Mouse (Mus musculus) embryo, embryonic 9.5 days (tissue): Measurements from ENCODE around the gene Krt86.

Experiments used
- DNase-seq: peaks from one replicate; pipeline ENCODE4 v3.0.0-alpha.2; 2017; ENCODE audit errors: extremely low spot score

Krt86 gene

DNA sequence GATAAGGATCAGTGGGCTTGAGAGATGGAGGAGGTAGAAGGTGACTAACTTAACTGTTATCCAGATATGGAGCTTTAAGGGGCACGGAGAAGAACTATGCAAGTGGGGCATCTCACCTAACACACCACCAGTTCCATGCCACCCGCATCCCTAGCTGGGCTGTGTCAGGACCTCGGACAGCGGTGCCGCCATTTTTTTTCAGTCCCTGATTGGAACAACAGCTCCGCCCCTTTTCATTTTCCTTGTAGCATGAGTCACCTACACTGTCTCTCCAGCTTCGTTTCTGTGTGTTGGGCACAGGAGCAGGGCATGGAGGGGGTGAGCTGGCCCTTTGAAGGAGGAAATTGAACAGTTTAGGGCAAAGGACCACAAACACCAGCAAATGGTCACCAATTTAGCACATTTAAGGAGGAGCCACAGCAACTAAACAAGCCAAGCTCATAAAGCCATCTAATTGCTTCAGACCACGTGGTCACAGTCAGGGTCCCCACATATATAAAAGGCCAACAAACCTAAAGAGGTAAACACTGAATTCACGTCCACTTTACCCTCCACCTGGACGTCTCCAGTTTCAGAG lies at the start of gene Krt86:
TSS of gene Krt86 (plus strand) at position 527 of the 577 bp plus-strand sequence.
- peak; percentile 59 for DNase-seq

DNA sequence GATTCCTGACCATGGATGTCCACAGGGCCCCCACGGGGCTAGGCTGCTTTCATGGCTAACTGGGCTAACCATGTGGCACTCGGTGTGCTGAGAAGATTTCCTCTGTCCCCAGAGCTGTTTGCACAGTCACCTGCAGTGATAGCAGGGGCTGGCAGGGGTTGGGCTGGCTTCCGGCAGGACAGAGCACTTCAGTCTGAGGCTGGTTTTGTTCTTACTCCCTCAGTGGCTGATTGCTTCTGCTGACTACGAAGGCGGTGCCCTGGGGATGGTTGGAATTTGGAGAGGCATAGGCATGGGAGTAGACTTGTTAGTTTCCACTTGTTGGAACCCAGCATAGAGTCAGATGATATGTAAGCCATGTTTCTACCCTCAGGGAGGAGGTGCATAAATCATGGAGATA lies 48.4 kb upstream of the Krt86 start:
- no peak for DNase-seq

DNA sequence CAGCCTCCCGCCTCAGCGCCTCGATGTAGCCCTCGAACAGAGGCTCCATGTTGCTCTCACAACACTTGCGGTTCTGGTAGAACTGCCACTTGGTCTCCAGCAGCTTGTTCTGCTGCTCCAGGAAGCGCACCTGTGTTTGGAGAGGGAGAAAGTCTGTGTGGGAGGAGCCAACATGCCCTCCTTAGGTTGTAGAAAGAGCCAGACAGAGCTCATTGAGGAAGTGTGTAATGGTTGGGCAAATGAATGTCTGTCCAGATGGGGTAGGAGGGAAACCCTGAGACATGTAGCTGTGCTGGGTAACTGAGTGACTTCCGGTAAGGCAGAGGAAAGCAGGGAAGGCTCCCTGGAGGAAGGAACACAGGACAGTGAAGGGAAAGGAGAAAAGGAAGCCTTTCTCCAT lies 36.7 kb upstream of the Krt86 start:
- no peak for DNase-seq

DNA sequence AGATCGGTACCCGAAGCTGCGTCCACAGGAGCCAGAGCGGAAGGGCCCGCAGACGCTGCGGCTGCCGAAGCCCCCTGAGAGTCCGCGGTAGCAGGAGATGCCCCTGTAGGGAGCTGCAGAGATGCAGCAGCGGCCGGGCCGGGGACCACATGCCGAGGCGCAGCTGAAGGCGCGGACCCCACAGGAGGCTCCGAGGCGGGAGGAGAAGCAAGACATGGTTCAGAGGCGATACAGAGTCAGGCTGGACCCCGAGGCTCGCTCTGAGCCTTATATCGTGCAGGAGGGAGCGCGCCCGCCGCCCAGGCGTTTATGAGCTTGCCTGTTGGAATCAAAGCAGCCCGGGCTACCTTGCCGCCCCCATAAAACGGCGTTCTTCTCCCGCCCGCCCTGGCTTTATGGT lies 34.7 kb upstream of the Krt86 start, which contains the start of gene Krt87:
TSS of gene Krt87 (minus strand) at position 250 of the 400 bp plus-strand sequence.
- peak; percentile 26 for DNase-seq

DNA sequence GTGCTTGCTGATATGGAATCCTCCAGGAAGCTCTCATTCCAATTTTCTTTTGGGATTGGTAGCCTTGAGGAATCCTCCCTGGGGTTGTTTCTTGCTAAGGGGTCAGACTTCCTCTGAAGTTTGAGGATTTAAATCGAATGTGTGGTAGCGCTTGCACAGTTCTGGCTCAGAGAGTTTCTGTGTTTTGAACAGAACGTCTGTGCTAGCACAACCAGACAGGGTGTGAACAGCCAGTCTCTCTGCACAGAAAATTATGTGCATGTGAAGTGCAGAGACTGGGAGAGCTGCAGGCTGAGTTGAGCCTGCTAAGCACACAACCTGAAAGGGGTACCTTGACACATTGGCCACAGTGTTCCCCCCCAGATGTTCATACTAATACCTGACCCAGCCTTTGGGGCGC lies 32.4 kb upstream of the Krt86 start:
- no peak for DNase-seq

DNA sequence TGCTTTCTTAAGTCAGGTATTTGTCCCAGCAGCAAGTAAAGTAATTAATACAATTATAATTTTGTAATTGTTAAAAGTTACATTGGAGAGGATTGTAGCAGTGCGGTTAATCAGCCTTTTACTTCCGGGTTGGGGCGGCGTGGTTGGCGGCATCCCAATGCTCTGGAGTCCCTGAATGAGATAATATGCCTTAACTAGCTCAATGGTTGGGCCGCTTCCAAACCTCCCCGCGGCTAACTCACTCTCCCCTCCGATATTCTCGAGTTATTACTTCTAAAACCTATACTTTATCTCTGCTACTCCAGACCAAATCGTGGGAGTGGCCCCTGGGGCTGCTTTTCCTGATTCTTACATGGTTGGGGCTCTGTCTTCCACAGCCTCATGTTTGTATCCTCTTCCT lies 26.7 kb upstream of the Krt86 start:
- no peak for DNase-seq

DNA sequence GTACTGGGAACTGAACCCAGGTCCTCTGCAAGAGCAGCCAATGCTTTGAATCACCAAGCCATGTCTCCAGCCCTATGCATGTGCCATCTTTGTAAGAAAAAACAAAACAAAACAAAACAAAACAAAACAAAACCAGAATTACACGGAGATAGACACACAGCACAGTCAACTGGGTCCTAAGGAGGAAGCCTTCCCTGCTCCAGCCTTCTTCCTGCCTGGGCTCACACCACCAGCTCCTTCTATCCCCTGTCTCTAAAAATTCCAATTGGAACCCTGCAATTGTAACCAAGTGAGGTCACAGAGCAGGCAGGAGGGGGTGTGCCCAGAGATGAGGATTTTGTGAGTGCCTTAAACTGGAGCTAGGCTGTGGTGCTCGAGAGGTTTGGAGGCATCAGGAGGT lies 25.8 kb upstream of the Krt86 start, which contains the start of gene Krt88:
TSS of gene Krt88 (plus strand) at position 301 of the 400 bp plus-strand sequence.
- no peak for DNase-seq

DNA sequence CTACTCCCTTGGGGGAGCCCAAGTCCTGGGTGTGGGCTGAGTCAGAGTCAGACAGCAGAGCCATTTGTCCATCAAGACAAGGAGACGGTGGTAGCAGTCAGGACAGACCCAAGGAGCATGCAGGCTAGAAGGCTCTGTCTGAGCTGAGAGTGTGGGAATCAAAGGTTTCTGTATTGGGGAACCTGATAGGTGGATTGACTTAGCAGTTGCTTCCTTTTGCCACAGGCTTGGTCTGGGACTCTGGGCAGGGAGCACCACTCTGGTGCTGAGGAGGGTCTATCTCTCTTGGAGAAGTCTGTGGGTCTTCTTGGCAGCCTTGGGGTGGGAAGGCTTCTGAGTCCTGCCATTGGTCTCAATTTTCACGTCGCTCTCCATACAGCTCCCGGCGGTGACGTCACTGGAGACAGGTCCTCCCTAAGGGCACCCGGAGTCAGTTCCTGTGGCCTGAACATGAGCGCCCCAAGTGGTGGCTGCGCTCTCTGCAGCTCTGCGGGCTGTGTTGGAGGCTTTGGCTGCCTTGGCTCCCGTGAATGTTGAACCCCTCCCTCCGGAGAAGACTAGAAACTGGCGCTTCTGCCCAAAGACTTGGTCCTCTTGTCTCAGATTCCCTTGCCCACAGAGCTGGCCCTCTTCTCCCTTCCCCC lies 20.1 kb upstream of the Krt86 start:
- peak; percentile 80 for DNase-seq

DNA sequence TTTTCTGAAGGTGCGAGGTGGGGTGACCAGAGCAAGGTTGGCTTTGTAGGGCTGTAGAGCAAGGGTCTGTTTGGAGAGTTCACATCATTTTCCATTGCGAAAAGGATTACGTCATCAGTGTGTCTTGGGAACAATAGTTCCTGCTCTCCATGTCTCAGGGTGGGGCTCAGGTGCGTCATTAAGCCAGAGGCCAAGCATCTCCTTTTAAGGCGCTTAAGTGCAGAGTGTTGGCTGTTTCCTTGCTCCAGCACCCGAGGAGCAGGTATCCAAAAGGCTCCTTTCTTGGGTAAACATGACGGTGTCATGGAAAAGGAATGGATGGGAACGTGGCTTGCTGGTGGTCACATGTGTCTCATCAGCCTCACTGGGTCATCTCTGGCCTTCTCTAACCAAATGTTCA lies 18.5 kb upstream of the Krt86 start:
- no peak for DNase-seq

DNA sequence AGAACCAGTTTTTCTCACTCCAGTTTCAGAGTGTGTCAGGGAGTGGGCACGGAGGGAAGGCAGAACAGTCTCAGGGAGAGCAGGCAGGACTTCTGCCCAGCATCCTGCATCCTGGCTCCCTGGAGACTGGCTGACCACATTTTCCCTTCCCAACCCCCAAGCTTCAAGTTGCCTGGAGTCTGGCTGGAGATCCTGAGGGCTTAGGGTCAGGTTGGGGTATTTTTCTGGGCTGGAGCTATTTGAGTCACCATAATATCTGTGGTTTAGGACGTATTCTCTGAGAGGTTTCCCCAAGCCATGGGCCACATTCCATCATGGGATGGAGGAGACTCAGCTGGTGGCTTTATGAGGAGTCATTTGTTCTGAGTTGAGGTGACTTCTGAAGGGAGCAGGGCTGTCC lies 18.0 kb upstream of the Krt86 start:
- no peak for DNase-seq

DNA sequence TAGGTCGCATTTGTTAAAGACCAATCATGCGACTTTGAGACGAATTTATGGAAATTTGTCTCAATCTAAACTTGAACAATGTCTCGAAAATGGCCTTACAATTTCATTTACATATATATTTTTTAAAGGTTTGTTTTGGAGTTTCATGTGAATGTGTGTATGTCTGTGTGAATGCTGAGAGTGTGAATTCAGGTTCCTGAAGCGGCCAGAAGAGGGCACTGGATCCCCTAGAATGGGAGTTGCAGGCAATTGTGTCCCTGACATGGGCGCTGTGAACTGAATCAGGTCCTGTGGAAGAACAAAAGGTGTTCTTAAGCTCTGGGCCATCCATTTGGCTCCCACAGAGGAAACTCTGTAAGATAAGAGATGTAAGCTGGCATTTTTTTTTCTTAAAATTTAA lies 17.4 kb upstream of the Krt86 start:
- DNase-seq, result no peak

DNA sequence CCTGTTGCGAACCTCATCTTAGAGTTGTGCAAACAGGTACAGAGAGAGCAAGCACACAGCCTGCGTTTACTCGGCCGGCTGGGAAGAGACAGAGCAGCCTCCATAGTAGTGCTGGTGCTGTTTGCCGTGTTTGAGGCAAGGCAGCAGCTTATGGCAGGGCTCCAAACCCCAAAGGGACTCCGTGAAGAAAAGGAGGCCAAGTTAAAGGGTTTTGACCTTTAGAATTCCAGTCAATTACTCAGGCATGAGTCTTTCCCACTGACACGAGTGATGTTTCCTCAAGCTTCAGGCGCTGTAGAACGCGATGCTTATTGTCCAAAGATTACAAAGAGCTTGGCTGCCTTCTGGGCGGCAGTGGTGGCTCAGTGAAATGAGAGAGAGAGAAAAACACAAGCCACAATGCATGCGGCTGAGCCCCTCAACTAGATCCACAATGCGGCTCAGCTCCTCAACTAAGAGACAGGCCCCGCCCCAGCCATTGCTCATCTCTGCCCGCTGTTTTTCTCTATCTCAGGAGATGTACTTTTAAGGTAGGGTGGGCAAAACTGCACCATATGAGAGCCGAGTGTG lies 14.8 kb upstream of the Krt86 start:
- no peak for DNase-seq

DNA sequence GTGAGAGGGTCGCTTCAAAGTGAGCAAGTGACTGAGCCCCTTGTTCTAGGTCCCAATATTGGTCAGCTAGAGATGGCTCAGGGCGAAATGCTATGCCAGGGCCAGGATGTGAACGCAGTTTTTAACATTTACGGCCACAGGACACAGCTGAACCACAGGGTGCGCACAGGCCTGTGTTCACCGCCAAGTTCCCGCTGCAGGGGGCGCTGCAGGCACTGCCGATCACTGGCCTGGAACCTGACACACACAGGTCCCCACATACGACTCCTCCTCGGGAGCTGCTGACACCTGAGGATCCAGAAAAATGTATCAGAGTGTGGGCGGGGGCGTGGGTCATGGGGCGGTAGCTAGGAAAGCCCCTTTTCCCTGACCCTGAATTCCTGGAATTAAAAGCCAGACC lies 14.0 kb upstream of the Krt86 start:
- DNase-seq, result no peak

DNA sequence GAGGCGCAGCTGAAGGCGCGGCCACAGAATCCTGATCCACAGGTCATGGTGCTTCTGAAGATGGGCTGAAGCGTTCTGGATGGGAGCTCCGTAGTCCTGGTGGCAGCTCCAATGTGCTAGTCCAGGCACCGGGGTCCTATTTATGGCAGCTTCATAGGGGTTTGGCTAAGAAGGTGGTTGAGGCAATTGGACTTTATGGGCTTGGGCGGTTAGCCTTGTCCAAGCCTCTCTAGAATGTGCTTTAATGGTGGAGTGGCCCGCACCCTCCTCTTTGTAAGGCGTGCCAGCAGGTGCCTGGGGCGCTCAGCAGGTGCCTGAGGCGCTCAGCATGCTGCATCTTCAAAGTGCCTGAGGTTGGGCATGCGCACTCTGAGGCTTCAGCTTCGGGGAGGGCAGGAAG lies 9.6 kb upstream of the Krt86 start, which contains the start of gene Krt81:
TSS of gene Krt81 (minus strand) at position 101 of the 400 bp plus-strand sequence.
- no peak for DNase-seq

DNA sequence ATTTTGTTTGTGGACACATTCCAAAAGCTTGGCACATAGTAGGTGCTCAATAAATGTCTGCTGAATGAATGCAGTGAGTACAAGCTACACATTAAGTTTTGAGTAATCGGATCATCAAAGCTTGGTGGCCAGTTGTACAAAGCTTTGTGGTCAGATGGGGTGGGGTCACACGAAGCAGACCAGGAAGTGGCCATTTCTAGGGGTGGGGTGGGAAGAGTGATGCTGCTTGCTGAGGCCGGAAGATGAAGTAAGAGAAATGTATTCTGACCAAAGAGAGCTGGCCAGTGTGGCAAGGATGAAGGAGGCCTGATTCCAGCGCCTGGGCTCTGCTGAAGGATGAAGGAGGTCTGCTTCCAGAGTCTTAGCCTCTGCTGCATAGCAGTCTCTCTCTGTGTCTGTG lies 4.2 kb upstream of the Krt86 start:
- no peak for DNase-seq

DNA sequence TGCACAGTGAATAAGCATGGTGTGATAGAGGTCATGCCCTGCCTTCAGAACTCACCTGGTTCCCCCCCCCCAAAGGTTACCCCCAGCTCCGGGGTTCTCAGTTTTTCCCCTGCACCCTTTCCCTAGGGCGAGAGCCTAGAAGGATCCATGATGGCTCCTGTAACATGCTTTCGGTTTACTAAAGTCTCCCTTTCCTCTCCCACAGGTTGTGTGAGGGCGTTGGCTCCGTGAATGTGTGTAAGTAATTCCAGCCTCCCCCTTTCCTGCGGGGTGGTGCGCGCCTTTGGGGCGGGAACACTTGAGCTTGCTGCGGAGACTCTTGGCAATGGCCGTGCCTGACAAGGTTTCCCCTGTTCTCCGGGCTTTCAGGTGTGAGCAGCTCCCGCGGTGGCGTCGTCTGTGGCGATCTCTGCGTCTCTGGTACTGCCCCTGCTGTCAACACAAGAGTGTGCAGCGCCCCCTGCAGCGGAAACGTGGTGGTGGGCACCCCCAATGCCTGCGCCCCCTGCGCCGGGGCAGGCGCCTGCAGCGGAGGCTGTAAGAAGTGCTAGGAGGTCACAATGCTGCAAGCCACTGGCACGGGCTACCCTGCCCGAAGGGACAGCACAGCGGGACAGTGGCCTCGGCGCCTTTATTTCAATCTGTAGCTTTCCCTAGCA lies 5.9 kb downstream of the Krt86 start:
- DNase-seq, result peak; percentile 75

DNA sequence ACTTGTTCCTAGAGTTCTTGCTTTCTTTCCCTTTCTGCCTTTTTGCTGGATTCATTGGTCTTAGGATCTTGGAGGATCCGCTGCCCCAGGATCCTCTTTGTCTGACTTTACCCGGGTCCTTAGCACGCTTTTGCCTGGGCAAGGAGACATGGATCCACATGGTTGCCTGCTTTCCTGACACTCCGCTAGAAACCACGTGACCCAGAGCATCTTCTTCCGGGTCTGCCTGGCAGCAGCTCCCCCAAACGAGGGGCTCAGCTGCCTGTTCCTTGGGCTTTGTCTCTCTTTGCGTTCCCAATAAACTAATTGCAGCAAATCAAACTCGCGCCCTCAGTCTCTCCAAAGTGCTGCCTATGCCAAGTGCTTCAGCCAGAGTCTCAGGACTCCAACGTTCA lies 6.4 kb downstream of the Krt86 start:
- peak; percentile 20 for DNase-seq

DNA sequence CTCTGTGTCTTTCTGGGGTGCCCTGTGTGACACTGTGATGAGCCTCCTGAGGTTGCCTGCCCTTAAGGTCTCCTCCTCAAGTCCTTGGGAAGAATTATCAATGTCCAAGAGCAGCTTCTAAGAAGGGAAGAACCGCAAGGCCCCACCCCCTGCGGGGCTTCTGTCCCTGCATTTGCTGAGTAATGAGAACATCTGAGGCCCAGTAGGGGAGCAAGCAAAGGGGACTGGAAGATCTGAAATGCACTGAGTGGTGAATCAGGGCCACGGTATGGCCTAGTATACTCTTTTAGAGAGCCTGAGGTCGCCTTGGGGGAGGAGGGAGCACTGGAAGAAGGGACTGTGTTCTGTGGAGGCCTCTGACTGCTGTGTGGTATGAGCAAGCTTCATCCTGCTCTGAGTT lies 8.8 kb downstream of the Krt86 start:
- DNase-seq, result no peak

DNA sequence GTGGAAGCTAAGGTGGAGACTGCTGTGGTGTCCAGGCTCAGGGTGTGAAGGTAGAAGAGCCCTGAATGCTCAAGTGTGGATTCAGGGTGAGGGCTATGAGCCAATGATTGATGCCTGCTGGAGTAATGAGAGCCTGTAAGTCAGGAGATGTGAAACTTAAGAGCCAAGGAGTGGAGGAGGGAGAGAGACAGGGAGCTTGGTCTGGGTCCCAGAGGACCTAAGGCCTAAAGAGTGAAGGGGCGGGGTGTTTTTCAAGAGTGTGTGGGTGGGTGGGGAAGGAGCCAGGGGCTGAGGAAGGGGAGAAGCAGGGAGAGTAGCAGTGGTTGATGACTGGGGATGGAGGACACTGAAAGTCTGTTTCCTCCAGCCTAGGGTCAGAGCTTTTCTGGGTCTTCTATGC lies 10.4 kb downstream of the Krt86 start:
- no peak for DNase-seq

DNA sequence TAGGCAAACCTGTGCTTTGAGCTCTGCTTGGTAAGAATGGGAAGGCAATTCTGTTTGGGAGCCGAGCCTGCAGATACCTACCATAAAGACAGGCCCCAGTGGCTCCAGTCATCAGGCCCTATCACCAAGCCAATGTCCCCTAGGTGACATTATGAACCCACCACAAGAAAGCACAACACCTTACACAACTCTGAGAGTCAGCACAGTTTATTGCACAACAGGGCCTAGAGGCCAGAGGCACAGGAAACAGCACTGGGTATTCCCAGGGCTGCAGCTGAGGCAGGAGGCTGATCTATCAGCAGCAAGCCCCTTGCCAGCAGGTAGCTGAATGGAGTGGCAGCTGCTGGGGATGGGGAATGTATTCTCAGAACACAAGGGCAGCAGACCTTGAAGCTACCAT lies 11.7 kb downstream of the Krt86 start:
- no peak for DNase-seq

DNA sequence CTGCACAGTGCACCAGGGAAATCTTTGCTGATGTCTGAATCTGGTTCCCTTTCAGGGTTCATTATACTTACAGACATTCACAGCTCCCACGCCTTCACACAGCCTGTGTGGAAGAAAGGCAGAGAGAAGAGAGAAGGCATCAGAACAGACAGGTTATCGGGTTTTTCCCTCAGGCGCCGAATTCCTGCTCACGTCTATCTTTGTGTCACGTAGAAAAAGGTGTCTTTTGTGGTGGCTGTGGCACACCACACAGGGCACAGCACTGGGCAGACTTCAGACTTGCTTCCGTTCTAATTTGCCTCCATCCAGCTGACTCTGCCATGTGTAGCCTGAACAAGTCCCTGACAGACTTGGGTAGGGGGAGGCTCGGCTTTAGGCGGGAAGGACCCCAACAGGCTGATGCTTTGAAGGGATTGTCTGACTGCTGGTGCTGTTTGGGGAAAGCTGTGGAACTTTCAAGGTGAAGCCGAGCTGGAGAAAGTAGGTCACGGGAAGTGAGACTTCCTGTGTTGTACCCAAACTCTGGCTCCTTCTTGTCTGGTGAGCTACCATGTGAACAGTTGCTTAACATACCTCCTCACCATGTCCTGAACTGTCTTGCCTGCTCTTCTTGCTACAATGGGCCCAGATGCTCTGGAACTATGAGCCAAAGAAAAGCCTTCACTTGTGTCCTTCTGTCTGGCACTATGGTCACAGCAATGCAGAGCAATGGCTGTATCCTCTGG lies 12.8 kb downstream of the Krt86 start:
- no peak for DNase-seq

DNA sequence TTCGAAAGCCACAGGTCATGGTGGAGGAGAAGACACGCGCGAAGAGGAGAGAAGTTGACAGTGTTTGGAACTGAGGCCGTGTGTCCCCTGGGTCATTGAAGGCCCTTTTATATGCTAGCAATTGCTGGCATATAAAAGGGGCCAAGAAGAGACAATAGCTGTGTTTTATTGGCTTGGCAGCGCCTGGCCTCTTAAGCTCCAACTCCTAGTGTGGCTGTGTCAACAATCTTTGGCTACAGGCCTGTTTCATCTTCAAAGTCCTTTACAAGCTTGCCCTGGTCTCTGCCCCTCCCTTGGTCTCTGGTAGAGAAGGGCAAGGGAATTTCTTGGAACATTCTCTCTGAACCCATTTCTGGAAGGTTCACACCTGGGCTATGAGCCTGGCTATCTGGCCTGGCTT lies 18.2 kb downstream of the Krt86 start, which contains the start of gene Krt83:
TSS of gene Krt83 (minus strand) at position 82 of the 400 bp plus-strand sequence.
- DNase-seq, result no peak
